Mouse (Mus musculus) 3T3-L1 (cell line): Measurements from ENCODE around the gene Ctnna3.

ENCODE experiments used
- DNase-seq: peaks from one replicate; pipeline ENCODE4 v3.0.0-alpha.2; 2015; ENCODE audit warnings: low read depth, low spot score

Gene Ctnna3

GRCm38 (mm10) chr10:63488346-63488745 lies 58.4 kb downstream of the Ctnna3 start:
- no peak for DNase-seq

GRCm38 (mm10) chr10:63523956-63524355 lies 94.1 kb downstream of the Ctnna3 start:
- no peak for DNase-seq

GRCm38 (mm10) chr10:63526027-63526426 lies 96.1 kb downstream of the Ctnna3 start:
- DNase-seq = peak; percentile 14

- DNase-seq = no peak
These were observed 102.5 kb downstream of the Ctnna3 start for GRCm38 (mm10) chr10:63532381-63532780.

GRCm38 (mm10) chr10:63541754-63542153 lies 111.9 kb downstream of the Ctnna3 start:
- peak; percentile 83 for DNase-seq

GRCm38 (mm10) chr10:63542493-63542892 lies 112.6 kb downstream of the Ctnna3 start:
- DNase-seq = peak; percentile 4

- DNase-seq = peak; percentile 11
These were observed 136.8 kb downstream of the Ctnna3 start for GRCm38 (mm10) chr10:63566691-63567090.

GRCm38 (mm10) chr10:63571561-63571960 lies 141.7 kb downstream of the Ctnna3 start:
- DNase-seq = peak; percentile 90

GRCm38 (mm10) chr10:63572866-63573265 lies 143.0 kb downstream of the Ctnna3 start:
- DNase-seq = peak; percentile 84

GRCm38 (mm10) chr10:63574100-63574609 lies 144.3 kb downstream of the Ctnna3 start:
- peak; percentile 17 for DNase-seq

- DNase-seq = peak; percentile 85
These were observed 152.7 kb downstream of the Ctnna3 start for GRCm38 (mm10) chr10:63582608-63583007.

- DNase-seq = no peak
These were observed 154.0 kb downstream of the Ctnna3 start for GRCm38 (mm10) chr10:63583798-63584374.

GRCm38 (mm10) chr10:63599417-63599816 lies 169.5 kb downstream of the Ctnna3 start:
- DNase-seq = no peak

GRCm38 (mm10) chr10:63601206-63601605 lies 171.3 kb downstream of the Ctnna3 start:
- no peak for DNase-seq

- no peak for DNase-seq
These were observed 198.6 kb downstream of the Ctnna3 start for GRCm38 (mm10) chr10:63628546-63628945.

GRCm38 (mm10) chr10:63633915-63634314 lies 204.0 kb downstream of the Ctnna3 start:
- DNase-seq = no peak

GRCm38 (mm10) chr10:63637987-63638386 lies 208.1 kb downstream of the Ctnna3 start:
- DNase-seq = no peak

GRCm38 (mm10) chr10:63647300-63647699 lies 217.4 kb downstream of the Ctnna3 start:
- DNase-seq = no peak

GRCm38 (mm10) chr10:63650307-63650706 lies 220.4 kb downstream of the Ctnna3 start:
- DNase-seq = no peak

GRCm38 (mm10) chr10:63652887-63653286 lies 223.0 kb downstream of the Ctnna3 start:
- no peak for DNase-seq

GRCm38 (mm10) chr10:63653571-63653970 lies 223.7 kb downstream of the Ctnna3 start:
- no peak for DNase-seq

GRCm38 (mm10) chr10:63654560-63654959 lies 224.7 kb downstream of the Ctnna3 start:
- no peak for DNase-seq

- no peak for DNase-seq
These were observed 246.4 kb downstream of the Ctnna3 start for GRCm38 (mm10) chr10:63676343-63676742.

- DNase-seq = no peak
These were observed 259.3 kb downstream of the Ctnna3 start for GRCm38 (mm10) chr10:63689233-63689632.
